Mouse (Mus musculus): Measurements from ENCODE around the gene Zcchc24. TPM values are rescaled to one million over a fixed set of nuclear protein-coding genes. Genes with fewer than 3 reads are reported as not detected.

Gene Zcchc24
- polyA plus RNA-seq, 1 experiment: not detected

- TF ChIP-seq GATA1 (IDR thresholded peaks at IDR 0.05; ENCODE audit: low read length): no peak
Observed at GRCm38 (mm10) chr14:25741840-25742367, 26.9 kb downstream of the Zcchc24 start.

GRCm38 (mm10) chr14:25741211-25741610, 27.6 kb downstream of the Zcchc24 start:
- TF ChIP-seq GATA1 (IDR thresholded peaks at IDR 0.05; ENCODE audit: low read length): no peak

GRCm38 (mm10) chr14:25739957-25740565, 28.8 kb downstream of the Zcchc24 start:
- no peak for TF ChIP-seq GATA1 (IDR thresholded peaks at IDR 0.05; ENCODE audit: low read length)

DNA sequence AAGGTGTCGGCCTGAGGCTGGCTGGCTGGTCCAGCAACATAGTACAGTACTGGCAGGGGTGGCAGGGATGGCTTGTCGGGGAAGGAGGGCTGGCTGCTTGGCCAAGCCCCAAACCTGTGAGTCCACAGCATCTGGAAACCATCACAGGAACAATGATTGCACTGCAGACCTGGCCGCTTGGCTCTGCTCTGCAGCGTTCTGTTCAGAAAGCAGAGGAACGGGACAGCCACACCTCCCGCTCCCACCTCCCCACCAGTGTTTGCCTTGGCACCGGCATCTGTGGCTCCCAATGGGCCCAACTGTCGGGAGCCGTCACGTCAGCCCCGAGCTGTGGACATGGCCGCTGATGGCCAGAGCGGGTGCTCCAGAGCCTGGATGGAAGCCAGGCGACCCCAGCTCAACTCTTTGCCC, 30.2 kb downstream of the Zcchc24 start:
- TF ChIP-seq GATA1 (IDR thresholded peaks at IDR 0.05; ENCODE audit: low read length): no peak

- no peak for TF ChIP-seq GATA1 (IDR thresholded peaks at IDR 0.05; ENCODE audit: low read length)
Observed at GRCm38 (mm10) chr14:25736589-25736988, 32.2 kb downstream of the Zcchc24 start.

DNA sequence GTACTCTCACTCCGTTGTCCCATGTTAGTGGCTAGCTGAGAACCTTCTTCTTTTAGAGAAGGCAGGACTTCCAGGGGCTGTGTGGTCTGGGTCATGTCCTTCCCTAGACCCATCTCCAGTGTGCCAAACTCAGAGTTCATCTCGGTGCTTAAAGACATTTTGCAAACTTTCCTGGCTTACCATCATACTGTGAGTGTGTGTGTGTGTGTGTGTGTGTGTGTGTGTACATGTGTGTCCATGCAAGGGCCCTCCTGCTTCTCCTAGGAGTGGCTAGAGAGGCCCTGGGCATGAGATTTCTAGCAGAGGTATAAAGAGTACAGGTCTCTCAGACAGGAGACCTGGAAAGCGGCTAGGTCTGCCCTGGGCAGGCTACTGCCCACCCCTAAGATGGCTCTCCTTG, 32.7 kb downstream of the Zcchc24 start:
- TF ChIP-seq GATA1 (IDR thresholded peaks at IDR 0.05; ENCODE audit: low read length): no peak

DNA sequence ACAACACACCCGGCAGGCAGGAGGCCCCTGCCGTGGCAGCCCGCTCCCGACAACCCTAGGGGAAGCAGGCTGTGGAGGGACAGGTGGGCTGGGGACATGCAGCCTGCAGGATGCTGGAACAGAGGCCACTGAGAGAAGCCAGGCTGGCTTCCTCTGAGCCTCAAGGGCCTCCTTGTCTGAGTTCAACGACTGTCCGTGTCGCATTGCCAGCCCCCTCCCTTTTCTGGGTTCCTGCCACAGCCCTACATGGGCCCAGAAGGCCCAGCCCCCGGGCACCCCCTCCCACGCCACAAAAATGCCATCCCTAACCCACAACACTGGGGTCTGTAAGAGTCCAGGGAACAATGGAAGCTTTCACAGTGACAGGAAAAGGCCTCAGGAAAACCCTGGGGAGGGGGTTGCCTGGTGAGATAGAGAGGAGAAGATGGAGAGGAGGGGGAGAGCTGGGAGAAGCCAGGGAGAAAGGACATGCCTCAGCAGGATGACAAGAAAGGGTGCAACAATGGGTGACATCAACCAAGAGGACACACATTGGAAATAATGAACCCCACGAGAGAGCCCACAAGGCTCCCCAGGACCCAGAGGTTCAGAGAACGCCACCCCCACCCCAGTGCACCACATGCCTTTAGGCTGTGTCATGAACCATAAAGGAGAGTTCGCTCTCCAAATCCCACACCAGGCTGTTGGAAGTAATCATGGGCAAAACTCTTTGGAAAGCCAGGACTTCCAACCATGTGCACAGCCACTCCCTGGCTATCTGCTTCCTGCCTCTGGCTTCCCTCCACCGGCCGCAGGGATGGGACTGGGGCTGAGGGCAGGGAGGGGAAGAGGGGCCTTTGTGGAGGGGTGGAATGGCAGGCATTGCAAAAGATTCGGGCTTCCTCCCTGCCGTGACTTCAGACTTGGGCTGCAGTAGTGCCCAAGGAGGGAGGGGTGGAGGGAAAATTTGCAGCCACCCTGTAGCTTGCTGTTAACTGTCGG, 33.8 kb downstream of the Zcchc24 start:
- TF ChIP-seq GATA1 (IDR thresholded peaks at IDR 0.05; ENCODE audit: low read length): no peak

DNA sequence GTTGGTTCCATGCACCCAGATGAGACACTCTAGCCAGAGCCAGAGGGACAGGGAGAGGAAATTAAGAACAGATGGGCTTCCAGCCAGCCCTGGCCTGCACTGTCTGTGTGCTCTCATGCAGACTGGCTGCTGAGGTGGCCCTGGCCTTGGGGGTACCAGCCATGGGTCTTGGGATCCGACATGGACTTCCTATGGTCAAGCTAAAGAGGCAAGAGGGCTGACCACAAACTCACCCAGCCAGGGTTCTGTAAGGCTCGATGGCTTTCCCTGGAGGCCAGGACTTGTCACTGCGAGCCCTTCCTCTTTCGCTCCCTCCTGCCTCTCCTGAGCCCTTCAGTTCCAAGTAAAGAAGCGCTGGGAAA, 41.7 kb downstream of the Zcchc24 start:
- no peak for TF ChIP-seq GATA1 (IDR thresholded peaks at IDR 0.05; ENCODE audit: low read length)

DNA sequence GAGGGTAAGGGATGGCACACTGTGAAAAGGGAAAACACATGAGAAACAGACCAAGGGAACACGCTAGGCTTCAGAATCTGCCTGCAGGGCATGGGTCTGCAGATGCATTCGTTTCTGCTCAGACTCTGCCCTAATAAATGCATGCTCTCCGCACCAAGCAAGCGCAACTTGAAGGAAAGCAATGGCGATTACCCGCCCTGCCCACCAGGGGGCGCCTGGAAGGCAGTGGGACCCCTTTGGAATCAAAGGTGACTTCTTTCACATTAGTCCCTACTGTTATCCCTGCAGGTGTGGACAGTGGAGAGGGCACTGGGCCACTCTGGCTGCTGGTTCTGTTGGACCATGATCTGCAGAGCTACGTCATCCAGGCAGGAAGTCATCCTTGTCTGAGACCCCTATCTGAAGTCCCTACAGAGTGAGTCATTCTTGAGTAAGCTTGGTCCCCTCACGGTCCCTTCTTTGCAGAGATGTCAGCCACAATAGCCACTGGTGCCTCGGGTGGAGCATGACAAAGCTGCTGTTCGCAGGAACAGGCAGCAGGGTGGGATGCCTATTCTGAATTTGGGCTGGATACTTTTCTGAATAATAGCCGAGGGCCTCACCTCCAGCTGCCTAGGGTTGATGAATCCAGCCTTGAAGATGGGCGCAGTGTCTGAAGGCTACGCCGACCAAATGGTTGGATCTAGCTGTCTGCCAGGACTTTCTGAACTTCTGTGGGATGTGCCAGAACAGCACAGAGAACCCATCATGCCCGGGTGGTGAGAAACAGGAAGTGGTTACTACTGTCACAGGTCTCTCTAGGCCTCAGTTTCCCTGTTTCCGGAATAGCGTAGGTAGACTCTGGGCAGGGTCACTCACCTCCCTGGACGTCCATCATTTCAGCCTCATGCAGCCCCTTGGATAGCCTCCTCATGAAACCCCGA, 42.4 kb downstream of the Zcchc24 start:
- no peak for TF ChIP-seq GATA1 (IDR thresholded peaks at IDR 0.05; ENCODE audit: low read length)

DNA sequence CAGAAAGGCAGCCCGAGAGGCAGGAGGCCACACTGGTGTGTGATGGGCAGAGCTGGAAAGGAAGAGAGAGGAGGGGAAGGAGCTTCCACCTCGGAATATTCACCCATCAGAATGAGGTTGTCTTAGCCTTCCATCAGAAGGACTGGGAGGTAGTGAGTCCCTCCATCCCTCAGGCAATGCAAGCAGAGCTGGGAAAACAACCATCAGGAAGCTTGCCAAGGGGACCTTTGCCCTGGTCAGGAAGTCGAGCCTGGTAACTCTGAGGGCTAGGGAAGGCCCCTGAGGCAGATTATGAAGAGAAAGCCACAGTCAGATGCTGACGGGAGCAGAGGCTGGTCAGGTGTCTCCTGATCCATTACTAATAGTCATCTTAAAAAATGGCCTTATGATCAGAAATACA, 43.1 kb downstream of the Zcchc24 start:
- no peak for TF ChIP-seq GATA1 (IDR thresholded peaks at IDR 0.05; ENCODE audit: low read length)

GRCm38 (mm10) chr14:25725032-25725497, 43.8 kb downstream of the Zcchc24 start:
- no peak for TF ChIP-seq GATA1 (IDR thresholded peaks at IDR 0.05; ENCODE audit: low read length)

GRCm38 (mm10) chr14:25720962-25721707, 47.7 kb downstream of the Zcchc24 start:
- TF ChIP-seq GATA1 (IDR thresholded peaks at IDR 0.05; ENCODE audit: low read length): no peak

DNA sequence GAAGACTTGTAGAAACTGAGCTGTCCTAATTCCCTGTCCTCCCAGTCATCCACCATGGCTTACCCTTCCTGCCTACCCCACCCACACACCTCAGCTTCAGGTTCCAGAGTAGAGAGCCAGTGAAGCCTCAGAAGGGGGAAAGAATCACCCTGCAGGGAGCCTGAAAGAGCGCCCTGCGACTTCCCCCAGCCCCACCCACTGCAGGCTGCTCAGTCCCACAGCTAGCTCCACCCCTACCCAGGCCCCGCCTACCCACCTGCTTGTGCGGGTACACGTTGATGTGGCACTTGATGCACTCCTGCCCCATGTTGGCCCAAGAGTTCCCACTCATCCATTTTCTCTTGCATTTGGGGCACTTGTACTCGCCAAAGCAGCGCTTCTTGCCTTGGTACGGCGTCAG, 49.5 kb downstream of the Zcchc24 start:
- TF ChIP-seq GATA1 (IDR thresholded peaks at IDR 0.05; ENCODE audit: low read length): no peak

DNA sequence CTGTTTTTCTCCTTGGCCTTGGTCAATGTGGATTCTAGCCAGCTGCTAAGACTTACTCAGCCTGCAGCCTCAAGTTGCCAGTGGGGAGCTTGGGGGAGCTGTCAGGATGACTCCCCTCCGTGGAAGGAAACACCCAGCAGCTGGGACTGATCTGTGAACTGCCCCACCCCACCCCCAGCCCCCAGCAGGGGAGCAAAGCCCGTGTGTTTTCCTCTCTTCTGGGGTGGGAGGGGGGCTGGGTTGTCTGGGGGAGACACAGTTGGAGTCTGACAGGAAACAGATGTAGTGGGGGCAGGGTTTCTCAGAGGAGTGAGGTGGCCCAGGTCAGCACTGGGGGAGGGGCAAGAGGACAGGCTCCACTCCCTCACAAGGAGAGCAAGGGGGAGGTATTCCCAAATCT, 50.4 kb downstream of the Zcchc24 start:
- no peak for TF ChIP-seq GATA1 (IDR thresholded peaks at IDR 0.05; ENCODE audit: low read length)

DNA sequence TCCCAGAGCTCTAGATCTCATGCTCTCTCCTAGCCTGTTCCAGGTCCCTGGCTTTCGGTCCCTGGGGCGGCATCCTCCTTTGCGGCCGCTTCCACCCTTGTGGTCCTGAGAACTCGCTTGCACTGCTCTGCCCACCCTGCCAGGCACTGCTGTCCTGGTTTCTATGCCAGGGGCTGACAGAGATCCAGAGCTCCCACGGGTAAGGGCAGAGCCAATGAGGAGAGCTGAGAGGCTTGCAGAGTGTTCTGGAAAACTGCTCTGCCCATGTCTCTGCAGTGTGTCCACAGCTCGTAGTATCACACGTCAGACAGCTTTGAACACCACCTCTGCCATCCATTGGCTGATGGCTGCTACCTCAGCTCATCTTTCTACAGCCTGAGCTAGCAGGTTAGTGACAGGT, 51.1 kb downstream of the Zcchc24 start:
- no peak for TF ChIP-seq GATA1 (IDR thresholded peaks at IDR 0.05; ENCODE audit: low read length)
